Mouse (Mus musculus): ENCODE measurements at regions not wholly inside any gene's neighbourhood (a gene's known extent, or its start where the extent isn't known, plus 50 kb on each side); places are given as distances from the start of the nearest gene placed in this dataset.
"Not testable (repeated sequence)": the region's sequence is repeated elsewhere in the genome, so short reads cannot be mapped to it uniquely, and the experiment has no call there.

GRCm38 (mm10) chr14:104849274-104849673 is 326.8 kb upstream of the Rnf219 start:
- in situ Hi-C loops (cut with MboI, MseI): no loop called here

DNA sequence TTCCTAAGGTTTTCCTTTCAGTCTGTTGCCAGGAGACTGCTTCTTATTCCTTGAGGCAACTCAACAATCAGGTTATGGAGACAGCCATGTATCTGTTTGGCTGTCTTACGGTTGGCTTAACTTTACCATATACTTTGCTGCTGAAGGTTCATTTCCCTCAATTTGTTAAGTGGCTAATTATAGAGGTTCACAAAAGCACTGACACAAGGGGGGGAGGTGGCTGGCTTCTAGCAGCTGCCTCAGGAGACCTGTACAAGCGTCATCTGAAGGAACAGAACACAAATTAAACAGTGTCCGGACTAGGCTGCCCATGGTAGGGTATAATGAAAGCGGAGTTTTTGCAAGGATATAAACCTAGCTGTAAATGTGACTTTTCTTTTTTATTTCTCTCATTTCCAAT is 305.0 kb upstream of the Rnf219 start:
- in situ Hi-C loops (cut with MboI, MseI): no loop called here

DNA sequence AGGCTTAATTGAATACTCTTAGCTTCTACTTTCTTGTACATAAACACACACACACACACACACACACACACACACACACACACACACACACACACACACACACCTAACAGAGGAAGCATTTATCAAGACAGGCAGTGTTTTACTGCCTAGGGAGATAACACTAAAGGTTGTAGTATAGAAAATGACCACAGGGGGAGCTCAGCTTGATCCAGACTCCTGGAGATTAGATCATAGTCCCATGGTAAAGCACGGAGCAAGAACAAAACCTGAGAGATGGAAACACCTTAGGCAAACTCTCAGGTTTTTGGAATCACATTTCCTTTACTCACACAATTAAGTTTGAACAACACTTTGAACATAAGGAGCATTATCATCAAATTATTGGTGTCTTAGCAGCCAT is 302.5 kb upstream of the Rnf219 start:
- in situ Hi-C loops (cut with MboI, MseI): loop anchor here (25.0 kb wide), 1 partner anchor 1088 kb away; no protein-coding TSS in a partner anchor

DNA sequence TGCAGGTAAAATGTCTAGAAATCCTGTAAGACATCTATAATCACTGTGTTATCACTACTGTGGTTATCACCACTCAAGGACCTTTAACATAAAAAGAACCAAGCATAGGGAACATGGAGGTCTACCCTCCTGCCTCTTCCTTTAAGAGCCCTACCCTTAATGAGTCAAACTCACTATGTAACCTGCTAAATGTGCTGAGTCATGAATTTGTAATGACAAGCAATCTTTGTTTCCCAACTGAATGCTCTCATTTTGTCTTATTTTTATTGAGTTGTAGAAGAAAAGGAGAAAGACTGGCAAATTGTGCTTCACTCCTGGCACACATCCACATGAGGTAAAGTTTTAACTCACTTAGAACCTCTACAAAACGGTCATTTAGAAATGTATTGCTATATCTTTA is 301.8 kb upstream of the Rnf219 start:
- in situ Hi-C loops (cut with MboI, MseI): loop anchor here (25.0 kb wide), 1 partner anchor 1087 kb away; no protein-coding TSS in a partner anchor

DNA sequence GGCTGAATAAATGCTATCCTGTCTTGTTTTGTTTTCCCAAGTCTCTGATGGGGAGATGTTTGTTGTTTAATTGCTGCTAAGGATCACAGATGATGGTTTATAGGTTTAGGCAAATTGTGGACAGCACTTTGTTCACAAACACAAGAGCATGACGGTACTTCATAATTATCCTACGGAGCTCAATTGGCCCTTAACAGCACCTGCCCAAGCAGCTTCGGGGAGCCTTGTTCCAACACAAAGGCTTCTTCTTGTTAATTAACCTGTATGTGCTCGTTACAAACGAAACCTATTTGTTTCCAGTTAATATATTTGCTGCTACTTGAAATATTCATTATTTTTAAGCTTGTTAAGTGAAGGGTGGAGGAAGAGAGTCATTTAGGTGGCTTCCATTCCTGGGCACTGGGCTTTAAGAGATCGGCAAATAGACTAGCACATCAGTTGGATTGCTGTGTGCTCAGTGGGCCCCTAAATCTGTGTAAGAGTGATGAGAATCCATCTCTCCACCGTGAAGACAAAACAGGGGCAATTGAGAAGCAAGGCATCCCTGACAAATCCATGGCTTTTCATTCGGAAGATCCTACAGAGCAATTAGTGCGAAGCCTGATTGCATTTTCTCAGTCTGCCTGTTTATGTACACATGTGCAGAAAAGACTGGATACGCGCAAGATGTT is 299.6 kb upstream of the Rnf219 start:
- in situ Hi-C loops (cut with MboI, MseI): loop anchor here (25.0 kb wide), 1 partner anchor 1085 kb away; no protein-coding TSS in a partner anchor

GRCm38 (mm10) chr14:104819106-104819505 is 296.7 kb upstream of the Rnf219 start:
- in situ Hi-C loops (cut with MboI, MseI): loop anchor here (25.0 kb wide), 1 partner anchor 1082 kb away; no protein-coding TSS in a partner anchor

GRCm38 (mm10) chr14:104813977-104814584 is 291.6 kb upstream of the Rnf219 start:
- in situ Hi-C loops (cut with MboI, MseI): loop anchor here (5.0 to 25.0 kb wide), 2 partner anchors 772 to 1077 kb away; no protein-coding TSS in a partner anchor

DNA sequence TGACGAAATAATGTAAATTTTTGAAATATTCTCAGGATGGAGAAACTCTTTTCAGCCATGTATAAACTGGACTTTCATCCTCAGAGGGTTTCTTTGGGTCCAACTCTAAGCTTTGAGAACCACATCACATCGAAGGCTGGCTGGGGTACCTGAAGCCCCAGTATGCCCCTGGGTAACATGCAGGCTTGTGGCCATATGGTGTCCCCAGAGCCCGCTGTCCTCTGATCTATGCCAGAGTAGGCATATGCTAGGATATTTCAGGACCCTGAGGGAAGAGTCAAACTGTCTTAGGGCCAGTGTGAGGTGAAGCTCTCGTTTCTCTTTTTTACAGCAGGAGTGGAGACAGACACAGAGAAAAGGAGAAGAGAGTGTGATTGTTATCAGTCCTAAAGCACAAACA is 289.6 kb upstream of the Rnf219 start:
- in situ Hi-C loops (cut with MboI, MseI): loop anchor here (5.0 to 25.0 kb wide), 2 partner anchors 770 to 1075 kb away; no protein-coding TSS in a partner anchor

DNA sequence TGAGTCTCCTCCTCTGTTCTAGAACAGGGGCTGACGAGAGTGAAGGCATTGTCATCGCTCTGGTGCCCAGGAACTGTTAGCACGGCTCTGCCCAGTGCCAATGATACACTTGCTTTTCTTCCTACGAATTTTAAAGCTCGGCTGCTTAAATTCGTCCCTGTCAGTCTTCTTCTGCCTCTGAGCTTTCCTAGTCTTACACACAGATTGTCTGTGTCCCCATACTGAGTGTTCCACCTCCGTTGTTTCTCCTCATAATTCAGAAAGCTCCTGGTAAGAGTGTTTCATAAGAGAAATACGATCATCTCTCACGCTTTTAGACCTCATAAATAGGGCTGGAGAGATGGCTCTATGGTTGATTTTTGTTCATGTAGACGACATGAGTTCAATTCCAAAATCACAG is 282.9 kb upstream of the Rnf219 start:
- in situ Hi-C loops (cut with MboI, MseI): loop anchor here (25.0 kb wide), 1 partner anchor 1068 kb away; no protein-coding TSS in a partner anchor

DNA sequence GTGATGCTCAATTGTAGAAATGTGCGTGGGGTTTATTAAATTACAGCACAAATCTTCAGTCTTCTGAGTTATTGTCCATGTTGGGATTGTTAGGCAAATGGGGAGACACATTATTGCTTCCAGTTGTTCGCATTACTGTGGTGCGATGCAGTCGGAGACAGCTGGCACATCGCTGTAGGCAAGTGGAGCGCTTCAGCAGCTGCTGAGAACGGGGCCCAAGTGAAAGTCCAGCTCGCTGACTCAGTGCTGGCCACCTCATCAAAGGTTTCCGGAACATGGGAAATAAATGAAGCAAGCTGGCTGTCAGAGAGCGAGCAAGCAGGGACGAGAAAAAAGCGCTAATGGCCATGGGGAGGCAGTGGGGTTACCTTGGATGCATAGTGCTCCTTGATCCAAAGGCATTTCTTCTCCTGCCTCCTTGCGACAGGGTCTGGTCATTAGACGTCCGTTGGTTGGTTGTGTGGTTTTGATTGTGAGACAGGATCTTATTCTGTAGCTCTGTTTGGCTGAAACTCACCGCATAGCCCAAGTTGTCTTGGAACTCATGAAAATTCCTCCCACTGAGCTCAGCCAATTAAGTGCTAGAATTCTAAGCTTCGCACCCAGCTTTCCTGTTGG is 274.0 kb upstream of the Rnf219 start:
- in situ Hi-C loops (cut with MboI, MseI): no loop called here

DNA sequence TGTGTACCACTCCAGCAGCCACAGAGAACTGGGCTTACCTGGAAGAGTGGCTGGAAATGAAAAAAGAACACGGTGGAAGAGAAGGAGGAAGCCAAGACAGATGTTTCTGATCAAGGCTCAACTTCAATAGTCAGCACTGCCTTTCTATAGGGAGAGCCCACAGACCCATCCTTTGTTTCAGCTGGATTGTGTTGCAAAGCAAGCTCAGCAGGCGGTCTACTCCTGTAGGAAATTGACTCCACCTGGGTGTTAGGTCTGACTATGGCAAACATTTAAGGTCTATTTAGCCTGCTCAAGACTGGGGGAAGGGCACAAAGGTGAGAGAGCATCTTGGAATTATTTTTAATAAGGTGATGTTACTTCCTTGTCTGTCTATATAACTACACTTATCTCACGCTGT is 266.9 kb upstream of the Rnf219 start:
- in situ Hi-C loops (cut with MboI, MseI): no loop called here

- in situ Hi-C loops (cut with MboI, MseI): no loop called here
Measured at GRCm38 (mm10) chr14:104785066-104785465, 262.6 kb upstream of the Rnf219 start.

- in situ Hi-C loops (cut with MboI, MseI): no loop called here
Measured at GRCm38 (mm10) chr14:104769938-104770337, 247.5 kb upstream of the Rnf219 start.

GRCm38 (mm10) chr14:104734213-104734612 is 211.8 kb upstream of the Rnf219 start:
- in situ Hi-C loops (cut with MboI, MseI): no loop called here

GRCm38 (mm10) chr14:104732036-104732435 is 209.6 kb upstream of the Rnf219 start:
- in situ Hi-C loops (cut with MboI, MseI): no loop called here

DNA sequence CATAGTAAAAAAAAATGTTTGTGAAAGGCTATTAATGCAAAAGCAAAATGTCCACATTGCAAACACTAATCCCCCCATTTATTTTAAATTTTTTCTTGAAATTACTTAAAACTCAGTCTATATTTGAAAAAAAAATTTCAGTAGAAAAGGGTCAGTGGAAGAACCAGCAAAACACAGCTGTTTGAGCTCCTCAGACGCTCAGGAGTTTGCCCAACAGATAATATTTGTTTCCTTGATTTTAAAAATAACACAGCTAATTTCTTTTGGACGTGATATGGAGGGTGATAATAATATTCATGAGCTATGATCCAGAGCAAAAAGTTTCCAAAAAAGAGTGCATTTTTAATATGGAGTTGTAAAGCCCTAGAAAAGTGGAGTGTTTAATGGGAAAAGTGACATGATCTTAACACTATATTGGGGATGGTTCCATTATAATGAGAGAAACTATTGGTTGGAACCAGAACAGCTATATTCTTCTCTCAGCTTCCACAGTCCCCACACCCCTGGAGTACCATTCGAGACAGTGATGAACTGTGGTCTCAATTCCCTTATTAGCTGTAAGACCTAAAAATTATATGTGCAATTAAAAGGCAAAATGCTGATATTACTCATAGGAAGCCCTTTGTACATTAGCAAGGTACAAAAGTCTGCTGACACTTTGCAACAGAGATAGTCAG is 209.0 kb upstream of the Rnf219 start:
- in situ Hi-C loops (cut with MboI, MseI): no loop called here

- in situ Hi-C loops (cut with MboI, MseI): not testable (repeated sequence)
Measured at GRCm38 (mm10) chr14:104715651-104716050, 193.2 kb upstream of the Rnf219 start.

DNA sequence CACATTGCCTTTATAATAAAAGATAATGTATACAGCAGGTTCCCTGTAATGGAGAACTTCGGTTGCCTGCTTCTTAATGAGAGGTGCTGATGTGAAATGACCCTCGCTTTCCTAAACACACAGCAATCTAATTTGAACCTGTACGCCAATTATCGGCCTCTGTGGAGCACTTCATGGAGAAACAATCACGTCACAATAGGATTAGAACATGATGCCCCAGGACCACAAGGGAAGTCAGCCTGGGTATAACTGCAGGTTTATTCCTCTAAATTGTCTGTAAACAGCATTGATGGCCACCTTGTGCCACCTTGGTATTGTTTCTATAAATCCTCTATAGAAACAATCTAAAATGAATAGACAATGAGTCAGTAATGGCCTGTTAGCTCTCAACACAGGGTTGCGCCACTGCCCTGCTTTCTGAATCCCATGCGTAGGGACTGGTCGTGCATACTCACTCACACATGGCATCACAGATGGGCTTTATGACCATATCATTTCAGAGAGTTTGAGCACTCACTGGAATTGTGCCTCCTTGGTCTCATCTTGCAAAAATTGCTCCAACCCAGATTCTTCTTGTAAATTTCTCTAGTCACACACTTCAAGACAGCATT is 179.9 kb upstream of the Rnf219 start:
- in situ Hi-C loops (cut with MboI, MseI): no loop called here

- in situ Hi-C loops (cut with MboI, MseI): no loop called here
Measured at GRCm38 (mm10) chr14:104698962-104699361, 176.5 kb upstream of the Rnf219 start.

DNA sequence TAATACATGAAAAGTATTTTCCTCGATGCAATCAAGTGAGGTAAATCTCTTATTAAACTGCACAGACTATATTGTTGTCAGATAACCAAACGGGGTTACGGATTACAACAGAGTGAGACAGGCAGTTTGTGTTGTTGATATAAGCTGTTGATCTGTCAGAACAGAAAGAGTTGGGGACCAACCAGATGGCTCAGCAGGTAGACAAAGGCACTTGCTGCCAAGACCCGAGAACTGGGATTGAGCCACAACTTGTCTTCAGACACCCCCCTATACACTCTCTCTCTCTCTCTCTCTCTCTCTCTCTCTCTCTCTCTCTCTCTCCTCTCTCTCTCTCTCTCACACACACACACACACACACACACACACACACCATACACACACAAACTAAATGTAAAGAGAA is 172.7 kb upstream of the Rnf219 start:
- in situ Hi-C loops (cut with MboI, MseI): no loop called here

DNA sequence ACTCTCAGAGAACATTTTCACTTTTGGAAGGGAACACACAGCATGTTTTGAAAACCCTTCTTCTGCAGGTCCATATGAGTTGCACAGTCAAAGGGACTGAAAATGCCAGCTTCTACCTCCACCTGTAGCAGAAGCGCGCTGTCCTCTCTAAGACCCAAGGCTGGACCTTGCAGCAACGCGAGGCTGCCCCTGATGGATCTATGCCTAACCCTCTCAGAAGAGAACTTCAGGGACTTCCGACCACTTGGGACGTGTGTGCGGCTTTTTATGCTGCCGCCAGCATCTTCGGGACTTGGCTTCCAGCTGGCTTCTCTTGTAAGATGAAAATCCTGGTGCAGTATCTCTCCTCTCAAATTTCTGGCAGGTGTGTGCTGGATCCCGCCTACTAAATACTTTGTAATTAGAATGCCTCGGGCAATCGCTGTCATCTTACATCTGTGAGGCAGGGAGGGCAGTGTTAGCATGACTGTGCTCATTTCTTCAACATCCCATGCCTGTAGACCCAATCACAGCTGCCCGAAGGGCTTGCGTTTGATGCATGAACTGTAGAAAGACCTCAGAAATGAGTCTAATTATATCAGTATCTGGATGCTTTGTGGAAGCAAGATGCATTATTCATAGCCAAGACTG is 171.8 kb upstream of the Rnf219 start:
- in situ Hi-C loops (cut with MboI, MseI): no loop called here
